Mouse (Mus musculus) embryonic fibroblast, embryonic 13.5 days (primary cell): ENCODE measurements around the gene Galnt15.

Source experiments
- CTCF ChIP-seq: IDR thresholded peaks from 2 replicates; pipeline ENCODE4 v1.5.1; 2011; ENCODE audit warnings: mild to moderate bottlenecking, control low read depth, low read length, moderate library complexity, borderline replicate concordance; ENCODE audit not compliant: insufficient read depth
- POLR2A ChIP-seq: IDR thresholded peaks from 2 replicates; pipeline ENCODE4 v1.6.1; 2011; ENCODE audit warnings: low read depth, mild to moderate bottlenecking, control low read depth, low read length, moderate library complexity

DNA sequence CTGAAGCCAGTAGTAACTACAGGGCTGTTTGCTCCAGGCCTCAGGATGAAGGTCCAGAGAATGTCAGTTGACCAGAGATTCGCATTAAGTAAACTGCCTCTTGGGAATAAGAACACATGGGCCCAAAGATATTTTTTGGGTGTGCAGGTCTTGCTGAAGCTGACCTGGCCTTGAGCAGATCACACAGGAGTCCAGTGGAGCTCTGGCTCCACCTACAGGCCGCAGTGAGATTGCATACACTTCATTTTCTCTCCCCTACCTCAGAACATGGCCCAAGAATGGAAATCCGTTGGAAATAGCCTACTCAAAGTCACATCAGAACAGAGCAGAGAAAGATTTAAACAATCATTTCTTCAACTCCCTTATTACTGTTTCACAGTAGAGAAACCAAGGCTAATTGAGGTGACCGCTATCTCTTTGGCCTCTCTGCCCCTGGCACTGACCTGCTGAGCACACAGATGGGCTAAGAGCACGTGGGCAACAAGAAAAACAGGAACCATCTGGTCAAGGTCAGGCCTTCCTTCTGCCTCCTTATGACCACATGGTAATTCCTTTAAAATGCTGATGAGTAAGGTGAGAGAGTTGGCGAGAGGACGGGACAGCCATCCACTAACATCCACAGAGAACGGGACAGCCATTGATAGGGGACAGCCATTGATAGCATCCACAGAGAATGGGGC, 48.2 kb downstream of the Galnt15 start:
- TF ChIP-seq CTCF = peak; percentile 82
- TF ChIP-seq POLR2A = no peak
